Mouse (Mus musculus) heart, embryonic 14.5 days (tissue): ENCODE results near the gene Ppp1r3d. TPM values are rescaled to one million over a fixed set of nuclear protein-coding genes. Genes with fewer than 3 reads are reported as not detected.

Experiments used
- ATAC-seq: fragments of 200-750 bp; cut with Nextera tagmentation; 2 replicates; pipeline ENCODE4 v1.8.0; 2017; ENCODE audit warnings: low read depth, moderate TSS enrichment; ENCODE audit not compliant: insufficient number of reproducible peaks, insufficient read depth, low FRiP score
- H3K27ac ChIP-seq, 2 experiments: fragments of 200-500 bp in 1 of 2; fragments of 300-500 bp in 1 of 2; sonication (generic) in 1 of 2; replicated peaks in 1 of 2; 2 replicates each; pipeline ENCODE4 v1.5.1; 2012 to 2014; ENCODE audit warnings: low read depth in 2 of 2, low read length in 2 of 2, control low read depth in 1 of 2, mild to moderate bottlenecking in 1 of 2, mixed read lengths in 1 of 2; ENCODE audit not compliant: control insufficient read depth in 1 of 2, insufficient read depth in 1 of 2
- H3K27me3 ChIP-seq: fragments of 300-500 bp; sonication (generic); 2 replicates; pipeline ENCODE4 v1.6.1; 2014; ENCODE audit warnings: mild to moderate bottlenecking, low read length, control low read depth; ENCODE audit not compliant: control insufficient read depth, insufficient read depth
- H3K36me3 ChIP-seq: fragments of 300-500 bp; sonication (generic); 2 replicates; pipeline ENCODE4 v1.6.1; 2014; ENCODE audit warnings: mild to moderate bottlenecking, control low read depth, low read length, mixed read lengths; ENCODE audit not compliant: control insufficient read depth, insufficient read depth
- H3K4me1 ChIP-seq, 2 experiments: fragments of 200-500 bp in 1 of 2; fragments of 300-500 bp in 1 of 2; sonication (generic) in 1 of 2; 2 replicates each; pipeline ENCODE4 v1.6.1; 2012 to 2014; ENCODE audit warnings: low read length in 2 of 2, control low read depth in 1 of 2, mixed read lengths in 1 of 2; ENCODE audit not compliant: control insufficient read depth in 2 of 2, insufficient read depth in 2 of 2
- H3K4me2 ChIP-seq: fragments of 300-500 bp; sonication (generic); 2 replicates; pipeline ENCODE4 v1.6.1; 2014; ENCODE audit warnings: mild to moderate bottlenecking, low read length
- H3K4me3 ChIP-seq, 2 experiments: fragments of 200-500 bp in 1 of 2; fragments of 300-500 bp in 1 of 2; sonication (generic) in 1 of 2; 2 replicates each; pipeline ENCODE4 v1.5.1; 2012 to 2014; ENCODE audit warnings: low read length in 2 of 2, mild to moderate bottlenecking in 2 of 2, control low read depth in 1 of 2, low read depth in 1 of 2, moderate library complexity in 1 of 2; ENCODE audit not compliant: control insufficient read depth in 1 of 2, insufficient read depth in 1 of 2
- H3K9ac ChIP-seq: fragments of 300-500 bp; sonication (generic); 2 replicates; pipeline ENCODE4 v1.6.1; 2014; ENCODE audit warnings: mild to moderate bottlenecking, low read length
- H3K9me3 ChIP-seq: fragments of 300-500 bp; sonication (generic); 2 replicates; pipeline ENCODE4 v1.6.1; 2016; ENCODE audit warnings: low read length, control low read depth; ENCODE audit not compliant: control insufficient read depth
- WGBS: fragments of 180-500 bp; shearing (Covaris S2); extraction: QIAGEN DNeasy Blood & Tissue Kit; methylation state at CpG from one replicate; pipeline ENCODE4 v1.1.7; 2014; 5-methylcytosine and 5-hydroxymethylcytosine counted together
- polyA plus RNA-seq: library from polyadenylated mRNA; unstranded; fragments of >200 nt; fragmentation: Nextera tagmentation; extraction: Ambion mirVana; gene quantifications from 2 replicates; pipeline ENCODE4 v1.2.1, GENCODE M21; 2014

Gene Ppp1r3d
- polyA plus RNA-seq, 1 experiment from 2014 or later = 22.0 TPM

GRCm38 (mm10) chr2:178437311-178437710 is 23.0 kb upstream of the Ppp1r3d start:
- no peak overlapping the region for H3K27ac ChIP-seq
- WGBS = 51% methylated on average over 9 of the region's 9 CpGs
- H3K4me2 ChIP-seq = no peak overlapping the region
- H3K27me3 ChIP-seq = no peaks in the 10 kb centered on the region
- H3K4me1 ChIP-seq = no peaks in the 10 kb centered on the region
- no peak overlapping the region for H3K4me3 ChIP-seq
- H3K9me3 ChIP-seq = no peaks in the 10 kb centered on the region; the same call in 1 of the 2 replicates
- H3K9ac ChIP-seq = no peak overlapping the region
- ATAC-seq = no peak
- no peaks in the 10 kb centered on the region for H3K36me3 ChIP-seq

GRCm38 (mm10) chr2:178433903-178434302 is 19.6 kb upstream of the Ppp1r3d start:
- peaks cover 2 to 3% of the 10 kb centered on the region in 2 experiments; a peak in 2 of 4 replicates for H3K4me1 ChIP-seq
- WGBS = 87% methylated on average over 2 of the region's 2 CpGs
- no peaks in the 10 kb centered on the region for H3K9me3 ChIP-seq
- H3K4me2 ChIP-seq = no peak overlapping the region
- H3K27ac ChIP-seq = no peak overlapping the region
- no peak overlapping the region for H3K4me3 ChIP-seq
- no peaks in the 10 kb centered on the region; the same call in 1 of the 2 replicates for H3K27me3 ChIP-seq
- no peaks in the 10 kb centered on the region for H3K36me3 ChIP-seq
- H3K9ac ChIP-seq = no peak overlapping the region
- no peak for ATAC-seq

- H3K4me3 ChIP-seq = no peak overlapping the region
Measured at GRCm38 (mm10) chr2:178433495-178433894, 19.2 kb upstream of the Ppp1r3d start.

GRCm38 (mm10) chr2:178430231-178430630 is 16.0 kb upstream of the Ppp1r3d start, which contains the start of gene Cdh26:
Cdh26 (plus strand) TSS chr2:178430531.
- WGBS = 87% methylated on average over 4 of the region's 4 CpGs
- Histone ChIP-seq H3K4me1 (peaks cover 2 to 3% of the 10 kb centered on the region in 2 experiments; a peak in 2 of 4 replicates), H3K9me3 (no peaks in the 10 kb centered on the region), H3K4me3 (no peak within 1 kb of the TSS), H3K4me2 (no peak within 1 kb of the TSS), H3K9ac (no peak within 1 kb of the TSS), H3K27me3 (no peaks in the 10 kb centered on the region; the same call in 1 of the 2 replicates), H3K27ac (no peak within 1 kb of the TSS), H3K36me3 (no peaks in the 10 kb centered on the region)
- ATAC-seq = no peak

More at GRCm38 (mm10) chr2:178433495-178433894, 19.2 kb upstream of the Ppp1r3d start:
- Histone ChIP-seq H3K27me3 (no peaks in the 10 kb centered on the region; the same call in 1 of the 2 replicates), H3K27ac (no peak overlapping the region), H3K9me3 (no peaks in the 10 kb centered on the region), H3K9ac (no peak overlapping the region), H3K36me3 (no peaks in the 10 kb centered on the region), H3K4me2 (no peak overlapping the region), H3K4me1 (peaks cover 2 to 3% of the 10 kb centered on the region in 2 experiments; a peak in 2 of 4 replicates)
- ATAC-seq = no peak
- whole genome bisulfite sequencing = 72% methylated on average over 2 of the region's 2 CpGs

- H3K9ac ChIP-seq = no peak overlapping the region
- no peak overlapping the region for H3K4me3 ChIP-seq
- H3K36me3 ChIP-seq = peaks cover 3% of the 10 kb centered on the region; the same call in 1 of the 2 replicates
- no peaks in the 10 kb centered on the region; the same call in 1 of the 2 replicates for H3K27me3 ChIP-seq
- no peak for ATAC-seq
- no peak overlapping the region for H3K27ac ChIP-seq
- peaks cover 2 to 3% of the 10 kb centered on the region in 2 experiments; a peak in 2 of 4 replicates for H3K4me1 ChIP-seq
- no peaks in the 10 kb centered on the region for H3K9me3 ChIP-seq
- WGBS = 74% methylated on average over 6 of the region's 6 CpGs
- H3K4me2 ChIP-seq = no peak overlapping the region
Measured at GRCm38 (mm10) chr2:178429426-178429825, 15.2 kb upstream of the Ppp1r3d start.

GRCm38 (mm10) chr2:178428676-178429075 is 14.4 kb upstream of the Ppp1r3d start:
- 73% methylated on average over 4 of the region's 4 CpGs for WGBS
- H3K4me1 ChIP-seq = peaks cover 2 to 4% of the 10 kb centered on the region in 2 experiments; a peak in 3 of 4 replicates
- H3K27ac ChIP-seq = no peak overlapping the region
- H3K27me3 ChIP-seq = no peaks in the 10 kb centered on the region; the same call in 1 of the 2 replicates
- H3K9me3 ChIP-seq = no peaks in the 10 kb centered on the region
- H3K4me3 ChIP-seq = no peak overlapping the region
- no peak for ATAC-seq
- H3K36me3 ChIP-seq = peaks cover 3% of the 10 kb centered on the region; the same call in 1 of the 2 replicates
- no peak overlapping the region for H3K4me2 ChIP-seq
- no peak overlapping the region for H3K9ac ChIP-seq

- no peak for ATAC-seq
- WGBS = 68% methylated on average over 9 of the region's 9 CpGs
Measured at GRCm38 (mm10) chr2:178428183-178428582, 13.9 kb upstream of the Ppp1r3d start.

More at GRCm38 (mm10) chr2:178428183-178428582, 13.9 kb upstream of the Ppp1r3d start:
- Histone ChIP-seq H3K9me3 (no peaks in the 10 kb centered on the region), H3K27ac (no peak overlapping the region), H3K36me3 (peaks cover 3% of the 10 kb centered on the region; the same call in 1 of the 2 replicates), H3K4me2 (no peak overlapping the region), H3K27me3 (no peaks in the 10 kb centered on the region; the same call in 1 of the 2 replicates), H3K9ac (no peak overlapping the region), H3K4me1 (peaks cover 2 to 9% of the 10 kb centered on the region in 2 experiments; a peak in 3 of 4 replicates), H3K4me3 (no peak overlapping the region)
